Mouse (Mus musculus): ENCODE measurements at regions not wholly inside any gene's neighbourhood (a gene's known extent, or its start where the extent isn't known, plus 50 kb on each side); places are given as distances from the start of the nearest gene placed in this dataset.

GRCm38 (mm10) chr10:126371881-126372280, 405.9 kb downstream of the Lrig3 start:
- TF ChIP-seq TAL1 (IDR thresholded peaks at IDR 0.05; ENCODE audit: low read length) (no peak), GATA1 (IDR thresholded peaks at IDR 0.05; ENCODE audit: low read length) (no peak)

All from erythroblast, embryonic 14.5 days (primary cell).